Mouse (Mus musculus): ENCODE results near the gene Calm4. TPM values are rescaled to one million over a fixed set of nuclear protein-coding genes. Genes with fewer than 3 reads are reported as not detected.
"Not testable (repeated sequence)": the region's sequence is repeated elsewhere in the genome, so short reads cannot be mapped to it uniquely, and the experiment has no call there.

Calm4 gene
- polyA plus RNA-seq, 1 experiment = 1.5 TPM

DNA sequence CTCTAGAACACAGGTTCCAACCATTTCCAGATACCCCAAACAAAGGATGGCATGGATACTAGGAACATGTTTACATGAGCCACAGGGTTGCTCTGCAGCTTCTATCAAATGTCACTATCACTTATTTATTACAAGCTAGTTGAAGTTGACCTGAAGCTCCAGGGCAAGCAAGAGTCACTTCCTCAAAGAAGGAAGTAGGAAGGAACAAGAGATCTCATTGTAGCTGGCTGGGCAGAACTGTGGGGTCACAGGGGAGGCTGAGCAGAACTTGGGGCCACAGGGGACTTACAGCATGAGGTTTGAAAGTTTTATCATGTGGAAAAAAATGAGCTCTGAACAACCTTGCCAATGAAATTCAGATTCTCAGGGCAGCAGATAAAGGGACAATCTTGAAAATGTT, 11.8 kb upstream of the Calm4 start:
- TF ChIP-seq CTCF (IDR thresholded peaks at IDR 0.05; ENCODE audit: borderline replicate concordance, control insufficient read depth, extremely low read depth, insufficient read depth, low read length, poor library complexity) (no peak), POLR2A (IDR thresholded peaks at IDR 0.05; ENCODE audit: control insufficient read depth, extremely low read depth, insufficient read depth, low read length, poor library complexity) (no peak)
- DNase-seq = no peak
- no peak overlapping the region for H3K4me3 ChIP-seq (ENCODE audit: control insufficient read depth, insufficient read depth, low read length)
- H3K4me1 ChIP-seq (replicated peaks; ENCODE audit: control insufficient read depth, insufficient read depth, low read length) = no peaks in the 10 kb centered on the region
- no peaks in the 10 kb centered on the region for H3K36me3 ChIP-seq (ENCODE audit: control insufficient read depth, insufficient read depth, low read length)
- H3K27ac ChIP-seq (ENCODE audit: control insufficient read depth, insufficient read depth, low read length) = no peak overlapping the region
- no peaks in the 10 kb centered on the region for H3K27me3 ChIP-seq (ENCODE audit: control insufficient read depth, insufficient read depth, low read length)

DNA sequence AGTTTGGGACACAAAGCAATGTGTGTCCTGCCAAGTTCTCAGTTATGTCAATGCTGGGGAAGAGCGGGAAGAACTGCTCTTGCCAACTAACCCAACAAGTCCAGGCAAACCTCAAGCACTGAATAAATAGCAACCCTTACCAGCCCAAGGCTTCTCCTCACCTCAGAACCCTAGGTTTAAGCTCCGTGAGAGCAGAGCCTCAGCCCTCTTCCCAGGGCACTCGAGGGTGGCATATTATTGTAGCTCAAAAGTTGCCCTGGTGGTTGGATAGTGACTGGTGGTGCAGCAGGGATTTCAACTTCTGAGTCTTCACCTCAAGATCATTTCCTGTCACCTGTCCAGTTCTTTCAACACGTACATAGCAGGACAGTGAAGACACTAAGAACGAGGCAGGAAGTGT, 6.0 kb upstream of the Calm4 start:
- TF ChIP-seq POLR2A (IDR thresholded peaks at IDR 0.05; ENCODE audit: control insufficient read depth, extremely low read depth, insufficient read depth, low read length, poor library complexity) (no peak), CTCF (IDR thresholded peaks at IDR 0.05; ENCODE audit: borderline replicate concordance, control insufficient read depth, extremely low read depth, insufficient read depth, low read length, poor library complexity) (no peak)
- Histone ChIP-seq H3K27ac (ENCODE audit: control insufficient read depth, insufficient read depth, low read length) (no peak overlapping the region), H3K27me3 (ENCODE audit: control insufficient read depth, insufficient read depth, low read length) (no peaks in the 10 kb centered on the region), H3K4me3 (ENCODE audit: control insufficient read depth, insufficient read depth, low read length) (no peak overlapping the region), H3K4me1 (replicated peaks; ENCODE audit: control insufficient read depth, insufficient read depth, low read length) (0 out of 2 replicates have a peak, but pooled peaks cover 3% of the 10 kb centered on the region), H3K36me3 (ENCODE audit: control insufficient read depth, insufficient read depth, low read length) (no peaks in the 10 kb centered on the region)
- DNase-seq = no peak
- WGBS = 27% methylated on average over 5 of the region's 5 CpGs

DNA sequence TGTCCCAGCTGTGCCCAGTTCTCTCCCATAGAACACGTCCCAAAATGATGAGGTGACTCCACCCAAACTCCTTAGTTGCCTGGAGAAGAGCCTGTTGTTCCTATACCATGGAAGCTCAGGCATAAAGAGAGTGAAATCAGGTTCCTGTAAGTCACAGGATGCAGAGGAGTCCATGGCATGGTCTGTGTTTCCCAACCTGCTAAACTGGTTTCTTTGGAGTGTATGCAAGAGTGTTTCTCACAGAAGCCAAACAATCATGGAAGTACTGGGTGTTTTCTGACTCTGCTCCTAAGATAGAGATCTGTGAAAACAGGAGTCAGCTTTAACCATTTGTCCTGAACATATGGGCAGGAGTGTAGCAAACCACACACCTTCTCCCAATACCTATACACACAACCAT, 5.6 kb upstream of the Calm4 start:
- H3K4me3 ChIP-seq (ENCODE audit: control insufficient read depth, insufficient read depth, low read length) = no peak overlapping the region
- H3K36me3 ChIP-seq (ENCODE audit: control insufficient read depth, insufficient read depth, low read length) = no peaks in the 10 kb centered on the region
- DNase-seq = no peak
- 70% methylated on average over 1 of the region's 1 CpGs for whole genome bisulfite sequencing
- H3K27me3 ChIP-seq (ENCODE audit: control insufficient read depth, insufficient read depth, low read length) = no peaks in the 10 kb centered on the region
- no peak overlapping the region for H3K27ac ChIP-seq (ENCODE audit: control insufficient read depth, insufficient read depth, low read length)
- 0 out of 2 replicates have a peak, but pooled peaks cover 3% of the 10 kb centered on the region for H3K4me1 ChIP-seq (replicated peaks; ENCODE audit: control insufficient read depth, insufficient read depth, low read length)
- no peak for TF ChIP-seq CTCF (IDR thresholded peaks at IDR 0.05; ENCODE audit: borderline replicate concordance, control insufficient read depth, extremely low read depth, insufficient read depth, low read length, poor library complexity)
- TF ChIP-seq POLR2A (IDR thresholded peaks at IDR 0.05; ENCODE audit: control insufficient read depth, extremely low read depth, insufficient read depth, low read length, poor library complexity) = no peak

DNA sequence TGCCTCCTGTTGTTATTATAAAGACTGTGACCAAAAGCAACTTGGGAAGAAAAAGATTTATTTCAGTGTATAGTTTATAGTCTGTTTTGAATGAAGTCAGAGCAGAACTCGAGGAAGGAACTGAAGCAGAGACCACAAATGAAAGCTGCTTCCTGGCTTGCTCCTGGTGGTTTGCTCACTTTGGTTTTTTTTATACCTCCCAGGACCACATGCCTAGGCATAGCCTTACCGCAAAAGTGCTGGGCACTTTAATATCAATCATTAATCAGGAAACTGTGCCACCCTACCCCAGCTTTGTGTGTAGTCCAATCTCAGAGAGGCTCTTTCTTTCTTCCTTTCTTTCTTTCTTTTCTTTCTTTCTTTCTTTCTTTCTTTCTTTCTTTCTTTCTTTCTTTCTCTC, 5.1 kb upstream of the Calm4 start:
- Histone ChIP-seq H3K36me3 (ENCODE audit: control insufficient read depth, insufficient read depth, low read length) (no peaks in the 10 kb centered on the region), H3K4me3 (ENCODE audit: control insufficient read depth, insufficient read depth, low read length) (no peak overlapping the region), H3K4me1 (replicated peaks; ENCODE audit: control insufficient read depth, insufficient read depth, low read length) (0 out of 2 replicates have a peak, but pooled peaks cover 3% of the 10 kb centered on the region), H3K27me3 (ENCODE audit: control insufficient read depth, insufficient read depth, low read length) (no peaks in the 10 kb centered on the region), H3K27ac (ENCODE audit: control insufficient read depth, insufficient read depth, low read length) (no peak overlapping the region)
- TF ChIP-seq POLR2A (IDR thresholded peaks at IDR 0.05; ENCODE audit: control insufficient read depth, extremely low read depth, insufficient read depth, low read length, poor library complexity) (no peak), CTCF (IDR thresholded peaks at IDR 0.05; ENCODE audit: borderline replicate concordance, control insufficient read depth, extremely low read depth, insufficient read depth, low read length, poor library complexity) (no peak)
- WGBS = 4% methylated on average over 2 of the region's 2 CpGs
- no peak for DNase-seq

DNA sequence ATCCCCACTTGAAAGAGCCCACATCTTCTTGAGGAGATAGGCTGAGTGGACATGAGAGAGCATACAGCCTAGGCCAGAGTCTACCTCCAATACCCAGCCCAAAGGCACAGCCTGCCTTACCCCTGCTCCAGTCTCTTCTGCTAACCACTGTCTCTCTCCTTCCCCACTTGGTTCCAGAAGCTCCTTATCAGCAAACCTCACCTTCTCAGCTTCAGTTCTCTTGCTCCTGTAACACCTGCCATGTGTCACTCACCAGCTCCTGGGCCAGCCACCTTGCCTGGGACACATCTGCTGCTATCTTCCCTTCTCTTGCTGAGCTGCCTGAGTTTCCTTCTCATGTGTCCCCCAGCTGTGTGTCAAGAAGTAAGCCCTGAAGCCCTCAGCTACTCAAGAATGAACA, 3.9 kb upstream of the Calm4 start:
- not testable (repeated sequence) for DNase-seq; H3K27ac ChIP-seq (ENCODE audit: control insufficient read depth, insufficient read depth, low read length); H3K4me3 ChIP-seq (ENCODE audit: control insufficient read depth, insufficient read depth, low read length); H3K36me3 ChIP-seq (ENCODE audit: control insufficient read depth, insufficient read depth, low read length); H3K27me3 ChIP-seq (ENCODE audit: control insufficient read depth, insufficient read depth, low read length); H3K4me1 ChIP-seq (replicated peaks; ENCODE audit: control insufficient read depth, insufficient read depth, low read length)

DNA sequence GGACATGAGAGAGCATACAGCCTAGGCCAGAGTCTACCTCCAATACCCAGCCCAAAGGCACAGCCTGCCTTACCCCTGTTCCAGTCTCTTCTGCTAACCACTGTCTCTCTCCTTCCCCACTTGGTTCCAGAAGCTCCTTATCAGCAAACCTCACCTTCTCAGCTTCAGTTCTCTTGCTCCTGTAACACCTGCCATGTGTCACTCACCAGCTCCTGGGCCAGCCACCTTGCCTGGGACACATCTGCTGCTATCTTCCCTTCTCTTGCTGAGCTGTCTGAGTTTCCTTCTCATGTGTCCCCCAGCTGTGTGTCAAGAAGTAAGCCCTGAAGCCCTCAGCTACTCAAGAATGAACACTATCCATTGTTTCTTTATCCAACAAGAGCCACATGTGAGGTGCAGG, 3.1 kb downstream of the Calm4 start:
- not testable (repeated sequence) for H3K36me3 ChIP-seq (ENCODE audit: control insufficient read depth, insufficient read depth, low read length); DNase-seq; H3K27ac ChIP-seq (ENCODE audit: control insufficient read depth, insufficient read depth, low read length); H3K27me3 ChIP-seq (ENCODE audit: control insufficient read depth, insufficient read depth, low read length); H3K4me3 ChIP-seq (ENCODE audit: control insufficient read depth, insufficient read depth, low read length); H3K4me1 ChIP-seq (replicated peaks; ENCODE audit: control insufficient read depth, insufficient read depth, low read length)

DNA sequence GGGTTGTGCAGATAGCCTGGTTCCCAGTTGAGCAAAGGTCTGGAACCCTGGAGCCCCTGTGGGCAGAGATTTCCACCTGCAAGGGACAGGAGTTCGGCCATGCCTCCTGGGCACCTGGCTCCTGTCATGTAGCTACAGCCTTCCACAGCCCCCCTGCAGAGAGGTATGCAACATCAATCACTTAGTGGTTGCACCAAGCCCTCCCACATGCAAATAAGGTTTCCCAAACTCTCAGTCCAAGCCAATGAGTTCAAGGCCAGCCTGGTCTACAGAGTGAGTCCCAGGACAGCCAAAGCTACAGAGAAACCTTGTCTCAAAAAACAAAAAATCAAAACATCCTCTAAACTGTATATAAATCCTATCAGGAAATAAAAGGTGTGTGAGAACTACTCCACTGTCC, 12.8 kb downstream of the Calm4 start:
- Histone ChIP-seq H3K4me1 (replicated peaks; ENCODE audit: control insufficient read depth, insufficient read depth, low read length) (no peaks in the 10 kb centered on the region), H3K4me3 (ENCODE audit: control insufficient read depth, insufficient read depth, low read length) (no peak overlapping the region), H3K27me3 (ENCODE audit: control insufficient read depth, insufficient read depth, low read length) (no peaks in the 10 kb centered on the region), H3K36me3 (ENCODE audit: control insufficient read depth, insufficient read depth, low read length) (no peaks in the 10 kb centered on the region), H3K27ac (ENCODE audit: control insufficient read depth, insufficient read depth, low read length) (no peak overlapping the region)
- TF ChIP-seq CTCF (IDR thresholded peaks at IDR 0.05; ENCODE audit: borderline replicate concordance, control insufficient read depth, extremely low read depth, insufficient read depth, low read length, poor library complexity) (no peak), POLR2A (IDR thresholded peaks at IDR 0.05; ENCODE audit: control insufficient read depth, extremely low read depth, insufficient read depth, low read length, poor library complexity) (no peak)
- no peak for DNase-seq
- WGBS = 88% methylated on average over 1 of the region's 1 CpGs

DNA sequence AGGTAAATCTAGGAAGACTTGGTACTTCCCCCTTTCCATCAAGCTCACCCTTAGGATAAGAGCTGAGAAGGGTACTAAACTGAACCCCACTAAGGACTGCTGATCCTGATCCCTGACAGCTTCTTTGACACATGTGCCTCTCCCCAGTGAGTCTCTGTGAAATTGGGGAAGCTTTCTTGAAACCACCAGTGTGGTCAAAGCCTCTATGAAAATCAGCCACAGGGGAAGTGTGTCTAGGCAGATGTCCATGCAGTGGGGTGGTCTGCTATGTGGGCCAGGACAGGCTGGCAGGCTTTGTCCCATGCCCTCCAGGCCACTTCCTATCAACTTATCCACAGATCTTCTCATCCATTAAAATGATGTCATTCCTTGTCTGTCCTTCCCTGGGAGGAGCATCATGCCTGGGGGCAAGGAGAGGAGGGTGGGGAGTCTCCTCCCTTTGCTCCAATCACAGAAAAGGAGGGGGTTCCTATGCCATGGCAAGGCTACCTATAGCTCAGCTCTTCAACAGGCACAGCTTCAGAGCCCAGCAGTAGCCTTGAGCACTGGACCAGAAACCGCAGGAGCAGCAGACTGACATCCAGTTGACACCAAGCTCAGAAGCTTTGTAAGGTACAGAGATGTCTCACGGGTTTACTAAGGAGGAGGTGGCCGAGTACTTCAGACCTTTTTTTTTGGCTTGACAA, 16.2 kb downstream of the Calm4 start, which contains the start of gene Calm5:
Gene Calm5 (plus strand): TSS at position 526 of the 686 bp plus-strand sequence.
- H3K4me1 ChIP-seq (replicated peaks; ENCODE audit: control insufficient read depth, insufficient read depth, low read length); H3K36me3 ChIP-seq (ENCODE audit: control insufficient read depth, insufficient read depth, low read length); H3K27ac ChIP-seq (ENCODE audit: control insufficient read depth, insufficient read depth, low read length); H3K4me3 ChIP-seq (ENCODE audit: control insufficient read depth, insufficient read depth, low read length); H3K27me3 ChIP-seq (ENCODE audit: control insufficient read depth, insufficient read depth, low read length); DNase-seq: not testable (repeated sequence)
- 29% methylated on average over 3 of the region's 3 CpGs for WGBS
